ENCODE assay signal across 33 mouse cellular contexts in the genomic region with DNA sequence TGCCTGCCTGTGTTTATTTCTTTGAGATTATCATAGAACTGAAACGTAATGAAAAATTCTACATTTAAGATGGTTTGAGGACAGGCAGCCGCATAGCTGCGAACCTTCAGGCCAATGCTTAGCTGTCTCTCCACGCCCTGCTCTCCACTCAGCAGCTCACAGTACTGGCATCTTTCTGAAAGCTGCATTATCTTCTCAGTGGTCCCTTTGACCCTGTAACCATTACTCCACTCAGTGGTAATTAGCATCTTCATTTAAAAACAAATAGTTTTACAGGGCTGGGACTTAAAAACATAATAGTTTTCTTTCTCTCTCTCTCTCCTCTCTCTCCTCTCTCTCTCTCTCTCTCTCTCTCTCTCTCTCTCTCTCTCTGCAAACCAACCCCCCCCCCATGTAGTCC.
"Had no signal": no experiment of that assay in that cellular context is flagged by ENCODE, and none has a peak within 500 bp of the region (broad histone marks: within the 10 kb centered on the region; RNA-seq: fewer than 3 reads in every experiment).

No protein-coding gene starts in this region.

- H3K4me1 ChIP-seq: heart, embryonic 12.5 days; heart, embryonic 15.5 days; hindbrain, embryonic 10.5 days; hindbrain, embryonic 12.5 days; hindbrain, embryonic 13.5 days; hindbrain, embryonic 15.5 days; intestine, embryonic 15.5 days; kidney, embryonic 15.5 days had no signal

- H3K9me3 ChIP-seq: heart, embryonic 12.5 days; heart, embryonic 13.5 days; heart, embryonic 15.5 days; hindbrain, embryonic 10.5 days; hindbrain, embryonic 12.5 days; hindbrain, embryonic 13.5 days; hindbrain, embryonic 15.5 days; intestine, embryonic 15.5 days; kidney, embryonic 15.5 days had no signal

- H3K9ac ChIP-seq: heart, embryonic 12.5 days; heart, embryonic 13.5 days; heart, embryonic 15.5 days; hindbrain, embryonic 12.5 days; hindbrain, embryonic 13.5 days; hindbrain, embryonic 14.5 days; hindbrain, embryonic 15.5 days; intestine, embryonic 15.5 days; kidney, embryonic 15.5 days had no signal

- DNase-seq: heart, postnatal 10 days; heart, postnatal 14 days; heart, postnatal 36 days; heart, postnatal 4 days; kidney, adult 11 months; kidney, adult 18-20 months; kidney, adult 2 months; kidney, adult 8-10 months; kidney, adult 9 months; kidney, postnatal 10 days; kidney, postnatal 14 days; kidney, postnatal 25 days; kidney, postnatal 36 days; kidney, postnatal 4 days; layer of hippocampus, adult 9-11 months; layer of hippocampus, postnatal 36 days had no signal

- H3K27ac ChIP-seq: heart, embryonic 13.5 days; heart, embryonic 15.5 days; hindbrain, embryonic 10.5 days; hindbrain, embryonic 12.5 days; hindbrain, embryonic 13.5 days; hindbrain, embryonic 14.5 days; hindbrain, embryonic 15.5 days; hindbrain, postnatal 0 days; intestine, embryonic 15.5 days; kidney, embryonic 15.5 days; kidney, postnatal 0 days; layer of hippocampus, adult 2 months; left cerebral cortex, adult 2 months had no signal

- H3K27me3 ChIP-seq: heart, embryonic 12.5 days; heart, embryonic 13.5 days; heart, embryonic 15.5 days; hindbrain, embryonic 12.5 days; hindbrain, embryonic 13.5 days; hindbrain, embryonic 15.5 days; intestine, embryonic 15.5 days; kidney, embryonic 15.5 days had no signal

- ATAC-seq: hindbrain, embryonic 16.5 days; hindbrain, postnatal 0 days; inflammation-experienced regulatory T-cells, adult 6 months; intestine, embryonic 15.5 days; intestine, postnatal 0 days had no signal

- H3K36me3 ChIP-seq: heart, embryonic 12.5 days; heart, embryonic 15.5 days; hindbrain, embryonic 10.5 days; hindbrain, embryonic 12.5 days; hindbrain, embryonic 13.5 days; hindbrain, embryonic 15.5 days; intestine, embryonic 15.5 days; kidney, embryonic 15.5 days had no signal

- H3K4me3 ChIP-seq: heart, embryonic 12.5 days; heart, embryonic 13.5 days; heart, embryonic 15.5 days; hindbrain, embryonic 10.5 days; hindbrain, embryonic 12.5 days; hindbrain, embryonic 13.5 days; hindbrain, embryonic 15.5 days; intestine, embryonic 15.5 days; kidney, embryonic 15.5 days; layer of hippocampus, adult 2 months; left cerebral cortex, adult 2 months had no signal

- H3K4me2 ChIP-seq: heart, embryonic 12.5 days; heart, embryonic 13.5 days; heart, embryonic 15.5 days; hindbrain, embryonic 12.5 days; hindbrain, embryonic 13.5 days; hindbrain, embryonic 14.5 days; hindbrain, embryonic 15.5 days; intestine, embryonic 15.5 days; kidney, embryonic 15.5 days had no signal
